Mouse (Mus musculus) neural tube, embryonic 13.5 days (tissue): ENCODE measurements at regions not wholly inside any gene's neighbourhood (a gene's known extent, or its start where the extent isn't known, plus 50 kb on each side); places are given as distances from the start of the nearest gene placed in this dataset.
"Not testable (repeated sequence)": the region's sequence is repeated elsewhere in the genome, so short reads cannot be mapped to it uniquely, and the experiment has no call there.

Experiments
- ATAC-seq: fragments of 200-750 bp; cut with Nextera tagmentation; 2 replicates; pipeline ENCODE4 v1.8.0; 2017; ENCODE audit warnings: low read depth, mild to moderate bottlenecking, moderate TSS enrichment, moderate library complexity
- H3K27ac ChIP-seq: fragments of 300-500 bp; sonication (generic); replicated peaks from 2 replicates; pipeline ENCODE4 v1.5.1; 2015; ENCODE audit warnings: moderate library complexity, mild to moderate bottlenecking, inconsistent platforms
- H3K27me3 ChIP-seq: fragments of 300-500 bp; sonication (generic); 2 replicates; pipeline ENCODE4 v1.6.1; 2015; ENCODE audit warnings: mild to moderate bottlenecking, inconsistent platforms
- H3K36me3 ChIP-seq: fragments of 300-500 bp; sonication (generic); 2 replicates; pipeline ENCODE4 v1.6.1; 2015; ENCODE audit warnings: mild to moderate bottlenecking, inconsistent platforms
- H3K4me1 ChIP-seq: fragments of 300-500 bp; sonication (generic); replicated peaks from 2 replicates; pipeline ENCODE4 v1.6.1; 2015; ENCODE audit warnings: inconsistent platforms
- H3K4me2 ChIP-seq: fragments of 300-500 bp; sonication (generic); 2 replicates; pipeline ENCODE4 v1.6.1; 2015; ENCODE audit warnings: inconsistent platforms, mild to moderate bottlenecking, moderate library complexity
- H3K4me3 ChIP-seq: fragments of 300-500 bp; sonication (generic); 2 replicates; pipeline ENCODE4 v1.5.1; 2015; ENCODE audit warnings: mild to moderate bottlenecking, inconsistent platforms
- H3K9ac ChIP-seq: fragments of 300-500 bp; sonication (generic); 2 replicates; pipeline ENCODE4 v1.6.1; 2015; ENCODE audit warnings: moderate library complexity, mild to moderate bottlenecking, inconsistent platforms
- H3K9me3 ChIP-seq: fragments of 300-500 bp; sonication (generic); 2 replicates; pipeline ENCODE4 v1.6.1; 2016; ENCODE audit warnings: inconsistent platforms
- WGBS: fragments of 180-500 bp; shearing (Covaris S2); methylation state at CpG from one replicate; pipeline ENCODE4 v1.1.7; 2015; 5-methylcytosine and 5-hydroxymethylcytosine counted together

DNA sequence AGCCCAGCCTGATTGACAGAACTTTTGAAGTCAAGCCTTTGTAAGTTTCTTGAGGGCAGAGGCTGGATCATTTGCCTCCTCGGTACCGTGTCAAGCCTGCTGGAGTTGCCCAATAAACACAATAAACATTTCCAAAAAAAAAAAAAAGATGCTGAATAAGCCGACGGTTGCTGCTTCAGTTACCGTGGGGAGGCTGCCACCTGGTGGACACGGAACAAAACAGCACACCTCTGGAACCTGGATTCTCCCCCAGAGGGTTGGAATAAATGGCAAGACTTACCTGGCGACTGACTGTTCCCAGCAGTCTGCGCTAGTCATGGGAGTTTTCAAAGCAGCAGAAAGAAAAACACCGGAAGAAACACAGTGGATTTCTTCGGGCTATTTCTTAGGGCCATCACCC is 136.3 kb upstream of the Adamts18 start:
- 9% methylated on average over 10 of the region's 10 CpGs for WGBS
- H3K4me2 ChIP-seq, result peak overlapping the region; percentile 1; the same call in 1 of the 2 replicates
- ATAC-seq, result no peak
- no peak overlapping the region for H3K27ac ChIP-seq
- H3K4me3 ChIP-seq, result no peak overlapping the region
- H3K36me3 ChIP-seq, result no peaks in the 10 kb centered on the region
- no peaks in the 10 kb centered on the region for H3K9me3 ChIP-seq
- no peak overlapping the region for H3K9ac ChIP-seq
- peaks cover 10% of the 10 kb centered on the region for H3K27me3 ChIP-seq
- peaks cover 15% of the 10 kb centered on the region for H3K4me1 ChIP-seq

DNA sequence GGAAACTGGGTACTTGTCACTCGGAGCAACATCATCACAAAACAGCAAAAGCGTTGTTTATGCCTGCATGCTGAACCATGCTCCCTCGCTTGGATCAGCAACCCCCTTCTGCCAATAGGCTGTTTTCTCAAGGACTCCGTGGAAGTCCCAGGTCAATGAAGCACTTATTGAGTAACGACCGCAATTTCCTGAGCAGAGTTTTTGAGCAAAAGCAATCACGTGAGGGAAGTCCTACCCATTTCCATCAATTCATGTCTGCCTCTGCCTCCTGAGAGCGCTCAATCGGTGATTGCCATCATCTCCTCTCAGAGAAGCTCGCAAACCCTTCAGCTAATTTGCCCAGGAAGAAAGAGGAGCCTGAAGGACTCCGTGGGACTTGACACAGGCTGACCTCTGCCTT is 136.9 kb upstream of the Adamts18 start:
- Histone ChIP-seq H3K27me3 (peaks cover 10% of the 10 kb centered on the region), H3K4me2 (peak overlapping the region; percentile 1; the same call in 1 of the 2 replicates), H3K27ac (no peak overlapping the region), H3K36me3 (no peaks in the 10 kb centered on the region), H3K4me3 (no peak overlapping the region), H3K9ac (no peak overlapping the region), H3K4me1 (peaks cover 15% of the 10 kb centered on the region), H3K9me3 (no peaks in the 10 kb centered on the region)
- 19% methylated on average over 11 of the region's 11 CpGs for WGBS
- no peak for ATAC-seq

GRCm38 (mm10) chr8:113985948-113986347 is 137.4 kb upstream of the Adamts18 start:
- Histone ChIP-seq H3K4me2 (no peak overlapping the region), H3K27me3 (peaks cover 10% of the 10 kb centered on the region), H3K4me1 (peaks cover 15% of the 10 kb centered on the region), H3K27ac (no peak overlapping the region), H3K36me3 (no peaks in the 10 kb centered on the region), H3K4me3 (no peak overlapping the region), H3K9me3 (no peaks in the 10 kb centered on the region), H3K9ac (no peak overlapping the region)
- WGBS, result 49% methylated on average over 7 of the region's 7 CpGs
- no peak for ATAC-seq

DNA sequence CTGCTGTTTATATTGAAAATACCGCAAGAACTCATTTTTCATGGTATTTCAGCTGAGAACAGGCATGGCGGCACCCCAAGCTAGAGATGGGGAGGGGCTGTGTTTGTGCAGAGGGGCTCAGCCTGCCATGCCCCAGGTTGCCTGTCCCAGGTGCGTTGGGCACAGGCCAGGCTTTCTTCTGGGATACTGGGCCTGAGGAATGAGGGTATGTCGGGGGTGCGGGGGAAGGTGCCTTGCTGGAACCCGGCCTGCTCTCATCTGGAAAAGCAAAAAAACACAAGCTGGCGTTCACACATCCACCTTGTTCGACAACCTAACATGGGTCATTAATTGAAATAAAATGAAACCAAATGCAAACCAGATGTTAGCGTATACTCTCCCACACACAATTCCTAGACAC is 142.2 kb upstream of the Adamts18 start:
- no peak overlapping the region for H3K9ac ChIP-seq
- H3K4me1 ChIP-seq, result no peaks in the 10 kb centered on the region; the same call in 1 of the 2 replicates
- H3K9me3 ChIP-seq, result no peaks in the 10 kb centered on the region
- 82% methylated on average over 9 of the region's 9 CpGs for WGBS
- H3K4me3 ChIP-seq, result no peak overlapping the region
- H3K27ac ChIP-seq, result no peak overlapping the region
- H3K27me3 ChIP-seq, result no peaks in the 10 kb centered on the region
- H3K4me2 ChIP-seq, result no peak overlapping the region
- no peaks in the 10 kb centered on the region for H3K36me3 ChIP-seq
- ATAC-seq, result no peak

DNA sequence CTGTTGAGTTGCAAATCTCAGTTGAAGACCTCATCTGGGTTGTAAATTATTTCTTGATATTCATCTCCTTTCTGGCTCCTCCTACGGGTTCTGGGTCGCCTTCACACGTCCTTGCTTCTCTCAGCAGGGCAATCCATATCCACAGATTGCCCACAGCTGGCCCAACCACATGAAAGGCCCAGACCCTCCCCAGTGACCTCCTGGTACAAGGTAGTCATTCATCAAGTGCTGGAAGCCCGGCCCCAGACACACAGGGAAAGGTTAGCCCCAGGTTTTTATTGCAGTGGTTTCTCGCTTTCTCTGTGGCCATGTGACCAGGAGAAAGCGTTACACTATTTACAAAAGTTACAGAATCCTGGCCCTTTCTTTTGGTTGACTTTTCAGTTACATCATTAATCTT is 134.5 kb upstream of the Nudt7 start:
- Histone ChIP-seq H3K4me3 (no peak overlapping the region), H3K27me3 (no peaks in the 10 kb centered on the region), H3K9ac (no peak overlapping the region), H3K4me2 (no peak overlapping the region), H3K4me1 (no peaks in the 10 kb centered on the region), H3K36me3 (no peaks in the 10 kb centered on the region), H3K9me3 (no peaks in the 10 kb centered on the region), H3K27ac (no peak overlapping the region)
- ATAC-seq, result no peak
- 20% methylated on average over 6 of the region's 6 CpGs for WGBS

GRCm38 (mm10) chr8:114001674-114002073 is 131.7 kb upstream of the Nudt7 start:
- WGBS, result 93% methylated on average over 2 of the region's 2 CpGs
- ATAC-seq, result no peak
- Histone ChIP-seq H3K27me3 (no peaks in the 10 kb centered on the region), H3K4me1 (no peaks in the 10 kb centered on the region), H3K9me3 (no peaks in the 10 kb centered on the region), H3K27ac (no peak overlapping the region), H3K9ac (no peak overlapping the region), H3K4me2 (no peak overlapping the region), H3K36me3 (no peaks in the 10 kb centered on the region), H3K4me3 (no peak overlapping the region)

DNA sequence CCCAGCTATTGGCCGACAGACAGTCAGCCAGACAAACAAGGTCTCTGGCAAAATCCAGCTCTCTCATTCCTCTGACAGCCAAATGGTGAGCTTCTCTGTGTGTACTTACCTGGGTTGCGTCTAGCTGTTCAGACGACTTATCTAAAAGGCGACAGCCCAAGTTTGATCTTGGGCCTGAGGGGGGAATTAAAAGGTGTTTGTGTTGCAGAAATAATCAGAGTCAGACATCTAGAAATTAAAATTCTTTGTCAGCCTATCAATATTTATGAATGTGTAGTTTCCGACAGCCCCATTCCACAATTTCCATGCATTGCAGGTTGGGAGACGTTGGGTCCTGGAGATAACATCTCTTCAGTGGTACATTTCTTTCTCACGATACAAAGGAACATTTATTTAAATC is 128.9 kb upstream of the Nudt7 start:
- Histone ChIP-seq H3K4me2 (no peak overlapping the region), H3K9me3 (no peaks in the 10 kb centered on the region), H3K27ac (no peak overlapping the region), H3K9ac (no peak overlapping the region), H3K36me3 (no peaks in the 10 kb centered on the region), H3K4me1 (no peaks in the 10 kb centered on the region), H3K27me3 (no peaks in the 10 kb centered on the region), H3K4me3 (no peak overlapping the region)
- WGBS, result 89% methylated on average over 7 of the region's 7 CpGs
- ATAC-seq, result no peak

GRCm38 (mm10) chr8:114006587-114006986 is 126.8 kb upstream of the Nudt7 start:
- H3K27ac ChIP-seq, result no peak overlapping the region
- H3K9ac ChIP-seq, result no peak overlapping the region
- no peaks in the 10 kb centered on the region for H3K27me3 ChIP-seq
- no peaks in the 10 kb centered on the region for H3K36me3 ChIP-seq
- ATAC-seq, result no peak
- H3K4me1 ChIP-seq, result no peaks in the 10 kb centered on the region
- no peak overlapping the region for H3K4me2 ChIP-seq
- no peaks in the 10 kb centered on the region for H3K9me3 ChIP-seq
- H3K4me3 ChIP-seq, result no peak overlapping the region
- 85% methylated on average over 5 of the region's 5 CpGs for WGBS

- Histone ChIP-seq H3K36me3 (no peaks in the 10 kb centered on the region), H3K4me2 (no peak overlapping the region)
- 79% methylated on average over 10 of the region's 10 CpGs for WGBS
Measured at GRCm38 (mm10) chr8:114007103-114007502, 126.3 kb upstream of the Nudt7 start.

DNA sequence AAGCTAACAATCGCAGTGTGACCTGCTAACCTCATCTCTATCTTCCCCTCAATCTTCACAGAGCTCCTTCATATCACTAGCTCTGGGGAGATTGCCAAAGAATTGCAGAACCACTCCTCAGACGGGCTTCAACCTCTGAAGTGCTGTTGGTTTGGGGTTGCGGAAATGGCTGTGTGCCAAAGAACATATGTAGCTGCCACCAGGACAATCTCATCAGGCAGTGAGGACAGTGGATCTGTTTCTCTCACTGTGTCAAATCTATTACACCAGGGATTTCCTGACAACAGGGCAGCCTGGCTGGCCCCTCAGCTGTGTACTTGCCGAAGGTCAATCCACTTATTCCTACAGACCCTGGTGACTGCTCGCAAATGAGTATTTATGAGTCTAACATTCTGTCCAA is 115.0 kb upstream of the Nudt7 start:
- Histone ChIP-seq H3K9ac (no peak overlapping the region), H3K4me2 (no peak overlapping the region), H3K27me3 (no peaks in the 10 kb centered on the region), H3K9me3 (no peaks in the 10 kb centered on the region), H3K36me3 (no peaks in the 10 kb centered on the region), H3K4me1 (peaks cover 6% of the 10 kb centered on the region; the same call in 1 of the 2 replicates), H3K4me3 (no peak overlapping the region), H3K27ac (no peak overlapping the region)
- WGBS, result 57% methylated on average over 5 of the region's 5 CpGs
- no peak for ATAC-seq

More at GRCm38 (mm10) chr8:114007103-114007502, 126.3 kb upstream of the Nudt7 start:
- H3K4me1 ChIP-seq, result no peaks in the 10 kb centered on the region
- H3K9ac ChIP-seq, result no peak overlapping the region
- H3K4me3 ChIP-seq, result no peak overlapping the region
- no peaks in the 10 kb centered on the region for H3K27me3 ChIP-seq
- no peaks in the 10 kb centered on the region for H3K9me3 ChIP-seq
- no peak overlapping the region for H3K27ac ChIP-seq
- no peak for ATAC-seq

GRCm38 (mm10) chr8:114030141-114030540 is 103.2 kb upstream of the Nudt7 start:
- not testable (repeated sequence) for H3K9ac ChIP-seq, H3K36me3 ChIP-seq, H3K27me3 ChIP-seq, H3K4me1 ChIP-seq, ATAC-seq, H3K27ac ChIP-seq, H3K4me2 ChIP-seq, H3K4me3 ChIP-seq, H3K9me3 ChIP-seq
- WGBS, result 96% methylated on average over 9 of the region's 9 CpGs

- ATAC-seq, result no peak
- Histone ChIP-seq H3K36me3 (no peaks in the 10 kb centered on the region), H3K27ac (no peak overlapping the region), H3K9me3 (no peaks in the 10 kb centered on the region; the same call in 1 of the 2 replicates), H3K4me2 (no peak overlapping the region), H3K9ac (no peak overlapping the region), H3K27me3 (no peaks in the 10 kb centered on the region), H3K4me1 (no peaks in the 10 kb centered on the region), H3K4me3 (no peak overlapping the region)
- 86% methylated on average over 8 of the region's 8 CpGs for WGBS
Measured at GRCm38 (mm10) chr8:114052426-114052825, 80.9 kb upstream of the Nudt7 start.

- ATAC-seq, result no peak
- Histone ChIP-seq H3K4me3 (no peak overlapping the region), H3K9me3 (no peaks in the 10 kb centered on the region), H3K4me1 (no peaks in the 10 kb centered on the region), H3K4me2 (no peak overlapping the region), H3K27me3 (no peaks in the 10 kb centered on the region), H3K9ac (no peak overlapping the region), H3K36me3 (no peaks in the 10 kb centered on the region), H3K27ac (no peak overlapping the region)
Measured at GRCm38 (mm10) chr8:114063566-114063965, 69.8 kb upstream of the Nudt7 start.
